Mouse (Mus musculus) granulocyte monocyte progenitor cell, adult 5-6 weeks (primary cell): ENCODE data around the gene Gm3015. TPM values are rescaled to one million over a fixed set of nuclear protein-coding genes. Genes with fewer than 3 reads are reported as not detected.
"Not testable (repeated sequence)": the region's sequence is repeated elsewhere in the genome, so short reads cannot be mapped to it uniquely, and the experiment has no call there.

Experiments used
- ATAC-seq: replicated peaks from 2 replicates; pipeline ENCODE4 v1.8.0; 2016; ENCODE audit warnings: mild to moderate bottlenecking, moderate TSS enrichment, inconsistent platforms; ENCODE audit not compliant: poor library complexity, severe bottlenecking
- total RNA-seq, 2 experiments: library from RNA; stranded (forward) in 1 of 2; stranded (reverse) in 1 of 2; fragments of 200-712, 200-1000 nt in 1 of 2; fragments of >200 nt in 1 of 2; fragmentation: Nextera tagmentation in 1 of 2; gene quantifications; 2 replicates each; pipeline ENCODE4 v1.2.3; 2014 to 2017

Gm3015 gene
- total RNA-seq (2014; fragmentation: Nextera tagmentation) = not detected in 2 replicates
- not detected in 2 replicates for total RNA-seq (2017)

DNA sequence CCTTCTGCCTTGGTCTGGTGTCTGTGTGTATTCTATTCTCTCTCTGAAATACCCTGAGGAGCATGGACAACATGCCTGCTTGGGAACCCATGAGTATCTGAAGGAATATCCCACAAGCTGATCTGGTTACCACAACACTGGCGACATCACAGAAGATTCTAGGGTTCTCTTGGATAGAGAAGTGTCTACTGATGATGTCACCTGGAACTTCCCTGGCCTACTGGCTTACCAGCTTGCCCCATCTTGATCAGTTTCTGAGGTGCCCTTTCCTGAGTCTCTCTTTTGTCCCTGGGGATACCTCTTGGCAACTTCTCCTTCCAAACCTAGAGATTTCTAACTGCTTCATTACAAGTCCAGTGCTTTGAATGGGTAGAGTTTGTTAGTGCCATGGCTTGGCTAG, at the start of gene Gm3015:
TSS of gene Gm3015 (minus strand) at position 101 of the 400 bp plus-strand sequence.
- not testable (repeated sequence) for ATAC-seq

DNA sequence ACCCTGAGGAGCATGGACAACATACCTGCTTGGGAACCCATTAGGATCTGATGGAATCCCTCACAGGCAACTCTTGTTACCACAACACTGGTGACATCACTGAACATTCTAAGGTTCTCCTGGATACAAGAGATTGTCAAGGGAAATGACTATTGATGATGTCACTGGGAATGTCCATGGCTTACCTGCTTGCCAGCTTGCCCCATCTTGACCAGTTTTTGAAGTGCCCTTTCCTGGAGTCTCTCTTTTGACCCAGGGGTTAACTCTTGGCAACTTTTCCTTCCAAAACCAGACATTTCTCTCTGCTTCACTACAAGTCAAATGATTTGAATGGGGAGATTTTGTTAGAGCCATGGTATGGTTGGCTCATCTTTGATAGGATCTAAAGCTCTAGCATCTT, 29.3 kb upstream of the Gm3015 start, which contains the start of gene Gm10377:
TSS of gene Gm10377 (minus strand) at position 101 of the 400 bp plus-strand sequence.
- ATAC-seq = not testable (repeated sequence)

Other genes with a start within 250 kb of the Gm3015 start
- not detected in 2 replicates for gene Gm8024, start 244.5 kb downstream of the Gm3015 start, total RNA-seq (2014; fragmentation: Nextera tagmentation)
- gene Gm8024, start 244.5 kb downstream of the Gm3015 start, total RNA-seq (2017) = not detected in 2 replicates
- not detected in 2 replicates for gene Gm17124, start 168.9 kb downstream of the Gm3015 start, total RNA-seq (2014; fragmentation: Nextera tagmentation)
- not detected in 2 replicates for gene Gm17124, start 168.9 kb downstream of the Gm3015 start, total RNA-seq (2017)
- gene Gm3633, start 126.9 kb downstream of the Gm3015 start, total RNA-seq (2014; fragmentation: Nextera tagmentation) = not detected in 2 replicates
- not detected in 2 replicates for gene Gm3633, start 126.9 kb downstream of the Gm3015 start, total RNA-seq (2017)
- not detected in 2 replicates for gene Gm10378, start 112.9 kb downstream of the Gm3015 start, total RNA-seq (2014; fragmentation: Nextera tagmentation)
- gene Gm10378, start 112.9 kb downstream of the Gm3015 start, total RNA-seq (2017) = not detected in 2 replicates
- gene Gm10377, start 29.2 kb upstream of the Gm3015 start, total RNA-seq (2014; fragmentation: Nextera tagmentation) = not detected in 2 replicates
- gene Gm10377, start 29.2 kb upstream of the Gm3015 start, total RNA-seq (2017) = not detected in 2 replicates
- not detected in 2 replicates for gene Gm21977, start 84.7 kb upstream of the Gm3015 start, total RNA-seq (2014; fragmentation: Nextera tagmentation)
- gene Gm21977, start 84.7 kb upstream of the Gm3015 start, total RNA-seq (2017) = not detected in 2 replicates
- not detected in 2 replicates for gene Gm8082, start 224.8 kb upstream of the Gm3015 start, total RNA-seq (2014; fragmentation: Nextera tagmentation)
- gene Gm8082, start 224.8 kb upstream of the Gm3015 start, total RNA-seq (2017) = not detected in 2 replicates
- not detected in 2 replicates for gene Gm10376, start 246.8 kb upstream of the Gm3015 start, total RNA-seq (2014; fragmentation: Nextera tagmentation)
- not detected in 2 replicates for gene Gm10376, start 246.8 kb upstream of the Gm3015 start, total RNA-seq (2017)